Mouse (Mus musculus): ENCODE results near the gene Gas8.

GRCm38 (mm10) chr8:123518172-123518571 lies 462 bp upstream of the Gas8 start:
- TF ChIP-seq CTCF (IDR thresholded peaks at IDR 0.05; ENCODE audit: borderline replicate concordance, insufficient read depth, low read depth, low read length) (no peak), POLR2A (IDR thresholded peaks at IDR 0.05; ENCODE audit: borderline replicate concordance, insufficient read depth, low read length) (no peak)

All from cerebellum, adult 2 months (tissue).